In genomic region chr3:138941604-138942003, GRCm38 (mm10) we compare ENCODE assay signal across 26 mouse cellular contexts.
DNase-seq lines count a peak whose midpoint lies in the region; ATAC-seq lines count a peak whose summit lies in the region.
"Had no signal": no experiment of that assay in that cellular context is flagged by ENCODE, and none has a peak within 500 bp of the region (broad histone marks: within the 10 kb centered on the region; RNA-seq: fewer than 3 reads in every experiment).

No protein-coding gene starts in this region.

- H3K27ac ChIP-seq in hindbrain, embryonic 10.5 days = no peak overlapping the region
- no peak overlapping the region for H3K27ac ChIP-seq in hindbrain, embryonic 12.5 days
- H3K27ac ChIP-seq in midbrain, embryonic 13.5 days = no peak overlapping the region
- H3K27ac ChIP-seq in midbrain, embryonic 15.5 days = no peak overlapping the region
- no peak overlapping the region for H3K27ac ChIP-seq in embryonic facial prominence, embryonic 14.5 days (replicated peaks; ENCODE audit: low read depth, low read length)
- H3K27ac ChIP-seq: forebrain, embryonic 15.5 days; heart, embryonic 15.5 days; macrophage had no signal

- 35% methylated on average over 9 of the region's 9 CpGs for WGBS in hindbrain, embryonic 10.5 days
- whole genome bisulfite sequencing in hindbrain, embryonic 12.5 days = 31% methylated on average over 9 of the region's 9 CpGs
- WGBS in midbrain, embryonic 13.5 days = 26% methylated on average over 9 of the region's 9 CpGs
- 28% methylated on average over 9 of the region's 9 CpGs for WGBS in midbrain, embryonic 15.5 days
- 33% methylated on average over 9 of the region's 9 CpGs for WGBS in embryonic facial prominence, embryonic 14.5 days

- DNase-seq in hindbrain, embryonic 10.5 days (ENCODE audit: low spot score) = peak; percentile 16
- peak; percentile 56 for DNase-seq in embryonic facial prominence, embryonic 14.5 days (ENCODE audit: low spot score)
- DNase-seq in mesoderm, embryonic 11.5 days (ENCODE audit: low read depth, low spot score) = peak; percentile 34
- DNase-seq in urinary bladder, adult 18-20 months (ENCODE audit: low spot score in 2 of 2) = no peak
- DNase-seq: adrenal gland, adult 2 months; B cell, adult 2 months; cerebellum, adult 11-12 months; cerebellum, postnatal 10 days; heart, postnatal 36 days; kidney, adult 2 months; kidney, postnatal 14 days; liver, postnatal 0 days; right cerebral cortex, postnatal 25 days had no signal

- H3K9ac ChIP-seq in hindbrain, embryonic 12.5 days = no peak overlapping the region
- H3K9ac ChIP-seq in midbrain, embryonic 13.5 days (replicated peaks) = no peak overlapping the region
- no peak overlapping the region for H3K9ac ChIP-seq in midbrain, embryonic 15.5 days
- H3K9ac ChIP-seq in embryonic facial prominence, embryonic 14.5 days (ENCODE audit: low read depth, low read length) = no peak overlapping the region
- H3K9ac ChIP-seq: forebrain, embryonic 15.5 days; heart, embryonic 15.5 days; liver, postnatal 0 days had no signal

- no peaks in the 10 kb centered on the region for H3K27me3 ChIP-seq in hindbrain, embryonic 10.5 days (ENCODE audit: insufficient read depth, poor library complexity, severe bottlenecking)
- no peaks in the 10 kb centered on the region for H3K27me3 ChIP-seq in hindbrain, embryonic 12.5 days
- H3K27me3 ChIP-seq in midbrain, embryonic 13.5 days = no peaks in the 10 kb centered on the region
- no peaks in the 10 kb centered on the region for H3K27me3 ChIP-seq in midbrain, embryonic 15.5 days (replicated peaks)
- no peaks in the 10 kb centered on the region for H3K27me3 ChIP-seq in embryonic facial prominence, embryonic 14.5 days (replicated peaks; ENCODE audit: control insufficient read depth, insufficient read depth, low read length)
- H3K27me3 ChIP-seq: CH12.LX; forebrain, embryonic 15.5 days; heart, embryonic 15.5 days; Patski had no signal

- peaks cover 65% of the 10 kb centered on the region for H3K36me3 ChIP-seq in hindbrain, embryonic 10.5 days
- H3K36me3 ChIP-seq in hindbrain, embryonic 12.5 days = peaks cover 49% of the 10 kb centered on the region
- peaks cover 46% of the 10 kb centered on the region for H3K36me3 ChIP-seq in midbrain, embryonic 13.5 days
- H3K36me3 ChIP-seq in midbrain, embryonic 15.5 days (replicated peaks) = peaks cover 14% of the 10 kb centered on the region; the same call in 1 of the 2 replicates
- H3K36me3 ChIP-seq in embryonic facial prominence, embryonic 14.5 days (ENCODE audit: control insufficient read depth, insufficient read depth, low read length) = peaks cover 56% of the 10 kb centered on the region

- H3K9me3 ChIP-seq in hindbrain, embryonic 10.5 days = no peaks in the 10 kb centered on the region
- H3K9me3 ChIP-seq in hindbrain, embryonic 12.5 days (replicated peaks) = no peaks in the 10 kb centered on the region; the same call in 1 of the 2 replicates
- no peaks in the 10 kb centered on the region for H3K9me3 ChIP-seq in midbrain, embryonic 13.5 days
- H3K9me3 ChIP-seq in midbrain, embryonic 15.5 days = no peaks in the 10 kb centered on the region
- H3K9me3 ChIP-seq in embryonic facial prominence, embryonic 14.5 days (ENCODE audit: control insufficient read depth, low read length) = 0 out of 2 replicates have a peak, but pooled peaks cover 4% of the 10 kb centered on the region
- H3K9me3 ChIP-seq: forebrain, embryonic 15.5 days; G1E had no signal

- ATAC-seq in hindbrain, embryonic 12.5 days (ENCODE audit: low FRiP score) = no peak
- ATAC-seq in midbrain, embryonic 13.5 days = 0 out of 2 replicates have a peak, but pooled peaks have one; percentile 63
- no peak for ATAC-seq in midbrain, embryonic 15.5 days (replicated peaks)
- peak; percentile 63; the same call in 1 of the 2 replicates for ATAC-seq in embryonic facial prominence, embryonic 14.5 days (ENCODE audit: low read depth)
- ATAC-seq: forebrain, embryonic 15.5 days; inflammation-experienced regulatory T-cells, adult 6 months; liver, postnatal 0 days; lung, postnatal 0 days; Patski had no signal

- no peak overlapping the region for H3K4me3 ChIP-seq in hindbrain, embryonic 10.5 days
- no peak overlapping the region for H3K4me3 ChIP-seq in hindbrain, embryonic 12.5 days
- no peak overlapping the region for H3K4me3 ChIP-seq in midbrain, embryonic 13.5 days (replicated peaks)
- H3K4me3 ChIP-seq in midbrain, embryonic 15.5 days = no peak overlapping the region
- H3K4me3 ChIP-seq in embryonic facial prominence, embryonic 14.5 days (ENCODE audit: low read depth, low read length) = no peak overlapping the region
- H3K4me3 ChIP-seq: erythroblast, embryonic 14.5 days; forebrain, embryonic 15.5 days; heart, embryonic 15.5 days had no signal

- H3K4me1 ChIP-seq in hindbrain, embryonic 10.5 days (replicated peaks) = peaks cover 4% of the 10 kb centered on the region; the same call in 1 of the 2 replicates
- H3K4me1 ChIP-seq in hindbrain, embryonic 12.5 days = no peaks in the 10 kb centered on the region
- peaks cover 7% of the 10 kb centered on the region for H3K4me1 ChIP-seq in midbrain, embryonic 13.5 days (replicated peaks)
- H3K4me1 ChIP-seq in midbrain, embryonic 15.5 days = no peaks in the 10 kb centered on the region
- 0 out of 2 replicates have a peak, but pooled peaks cover 4% of the 10 kb centered on the region for H3K4me1 ChIP-seq in embryonic facial prominence, embryonic 14.5 days (ENCODE audit: control insufficient read depth, insufficient read depth, low read length)
- H3K4me1 ChIP-seq: forebrain, embryonic 15.5 days; heart, embryonic 15.5 days had no signal

- no peak overlapping the region for H3K4me2 ChIP-seq in hindbrain, embryonic 12.5 days (replicated peaks)
- no peak overlapping the region for H3K4me2 ChIP-seq in midbrain, embryonic 13.5 days (replicated peaks)
- no peak overlapping the region for H3K4me2 ChIP-seq in midbrain, embryonic 15.5 days
- H3K4me2 ChIP-seq in embryonic facial prominence, embryonic 14.5 days (ENCODE audit: low read depth, low read length) = no peak overlapping the region
- H3K4me2 ChIP-seq: forebrain, embryonic 15.5 days; heart, embryonic 15.5 days; liver, embryonic 11.5 days had no signal

Comparison
In these comparisons a context has a peak if more than half of its experiments do, and no peak if none do; other contexts are left out.
1. ATAC-seq: peak in midbrain, embryonic 13.5 days (single experiment) and embryonic facial prominence, embryonic 14.5 days (single experiment); none in hindbrain, embryonic 12.5 days (single experiment) and midbrain, embryonic 15.5 days (single experiment).
2. DNase-seq: peak in hindbrain, embryonic 10.5 days (single experiment), embryonic facial prominence, embryonic 14.5 days (single experiment) and mesoderm, embryonic 11.5 days (single experiment); none in urinary bladder, adult 18-20 months (0 of 2).